Mouse (Mus musculus) C2C12 (cell line): ENCODE measurements around the gene Ndufv3.

ENCODE experiments used
- CEBPB ChIP-seq: IDR thresholded peaks from one replicate; pipeline ENCODE4 v1.6.1; 2011; ENCODE audit warnings: low read depth, mild to moderate bottlenecking, control low read depth, moderate library complexity
- CTCF ChIP-seq: IDR thresholded peaks from one replicate; pipeline ENCODE4 v1.5.1; 2011; ENCODE audit not compliant: control insufficient read depth, insufficient read depth, insufficient read length
- FOSL1 ChIP-seq: IDR thresholded peaks from one replicate; pipeline ENCODE4 v1.8.0; 2011; ENCODE audit warnings: mild to moderate bottlenecking, low read length; ENCODE audit not compliant: poor library complexity, insufficient read depth, severe bottlenecking
- MAX ChIP-seq: IDR thresholded peaks from one replicate; pipeline ENCODE4 v1.6.1; 2011; ENCODE audit warnings: mild to moderate bottlenecking, control low read depth
- MYOD1 ChIP-seq: IDR thresholded peaks from one replicate; pipeline ENCODE4 v1.6.1; 2011; ENCODE audit warnings: low read depth; ENCODE audit not compliant: control insufficient read depth, insufficient read length
- MYOG ChIP-seq: IDR thresholded peaks from one replicate; pipeline ENCODE4 v1.6.1; 2011; ENCODE audit not compliant: control insufficient read depth, insufficient read length; ENCODE audit errors: extremely low read depth
- USF1 ChIP-seq: IDR thresholded peaks from one replicate; pipeline ENCODE4 v1.6.1; 2011; ENCODE audit warnings: low read depth, mild to moderate bottlenecking, control low read depth, moderate library complexity

DNA sequence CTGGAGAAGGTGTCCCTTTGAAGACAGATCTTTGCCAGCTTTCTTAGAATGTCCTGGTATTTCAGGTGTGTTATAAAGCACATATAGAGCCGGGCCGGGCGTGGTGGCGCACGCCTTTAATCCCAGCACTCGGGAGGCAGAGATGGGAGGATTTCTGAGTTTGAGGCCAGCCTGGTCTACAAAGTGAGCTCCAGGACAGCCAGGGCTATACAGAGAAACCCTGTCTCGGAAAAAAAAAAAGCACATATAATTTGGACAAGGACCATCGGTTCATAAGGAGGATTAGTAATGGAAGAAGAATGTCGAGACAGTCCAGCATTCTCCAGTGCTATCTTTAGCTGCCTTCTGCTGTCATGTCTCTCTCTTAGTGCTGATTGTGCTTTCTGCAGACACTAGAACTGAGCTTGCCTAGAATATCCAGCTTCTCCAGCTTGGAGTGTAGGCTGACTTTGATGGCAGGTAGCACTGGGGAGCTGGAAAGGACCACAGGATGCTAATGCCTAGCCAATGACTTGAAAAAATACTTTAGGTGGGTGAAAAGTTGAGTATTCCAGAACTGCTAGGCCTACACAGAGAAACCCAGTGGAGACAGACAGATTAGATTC, 50.5 kb downstream of the Ndufv3 start:
- TF ChIP-seq CTCF (no peak), MAX (no peak), MYOG (no peak), CEBPB (no peak), MYOD1 (no peak), USF1 (no peak), FOSL1 (no peak)
